Mouse (Mus musculus): ENCODE measurements at regions not wholly inside any gene's neighbourhood (a gene's known extent, or its start where the extent isn't known, plus 50 kb on each side); places are given as distances from the start of the nearest gene placed in this dataset.
A peak's percentile ranks its signal among the peaks of the same experiment; 100 is the strongest.

GRCm38 (mm10) chr1:20669769-20670168, 51.9 kb upstream of the Pkhd1 start:
- DNase-seq (ENCODE audit: low read depth, low spot score): no peak

GRCm38 (mm10) chr1:20670489-20670888, 52.6 kb upstream of the Pkhd1 start:
- DNase-seq (ENCODE audit: low read depth, low spot score): no peak

GRCm38 (mm10) chr1:20670906-20671768, 53.3 kb upstream of the Pkhd1 start:
- peak; percentile 12 for DNase-seq (ENCODE audit: low read depth, low spot score)

GRCm38 (mm10) chr1:20671769-20672150, 53.9 kb upstream of the Pkhd1 start:
- no peak for DNase-seq (ENCODE audit: low read depth, low spot score)

GRCm38 (mm10) chr1:20672246-20672645, 54.4 kb upstream of the Pkhd1 start:
- no peak for DNase-seq (ENCODE audit: low read depth, low spot score)

- no peak for DNase-seq (ENCODE audit: low read depth, low spot score)
Observed at GRCm38 (mm10) chr1:20672951-20673350, 55.1 kb upstream of the Pkhd1 start.

GRCm38 (mm10) chr1:20673351-20673750, 55.5 kb upstream of the Pkhd1 start:
- DNase-seq (ENCODE audit: low read depth, low spot score): no peak

GRCm38 (mm10) chr1:20674615-20675014, 56.1 kb upstream of the Il17a start:
- DNase-seq (ENCODE audit: low read depth, low spot score): no peak

- peak; percentile 81 for DNase-seq (ENCODE audit: low read depth, low spot score)
Observed at GRCm38 (mm10) chr1:20677987-20678386, 52.7 kb upstream of the Il17a start.

GRCm38 (mm10) chr1:20678823-20679222, 51.9 kb upstream of the Il17a start:
- no peak for DNase-seq (ENCODE audit: low read depth, low spot score)

GRCm38 (mm10) chr1:20679299-20679698, 51.4 kb upstream of the Il17a start:
- DNase-seq (ENCODE audit: low read depth, low spot score): no peak

- DNase-seq (ENCODE audit: low read depth, low spot score): no peak
Observed at GRCm38 (mm10) chr1:20679744-20680341, 50.9 kb upstream of the Il17a start.

- DNase-seq (ENCODE audit: low read depth, low spot score): no peak
Observed at GRCm38 (mm10) chr1:20680553-20680952, 50.2 kb upstream of the Il17a start.

Measured in brain, adult 2 months (tissue).